Mouse (Mus musculus): ENCODE results near the gene Cd37. TPM values are rescaled to one million over a fixed set of nuclear protein-coding genes. Genes with fewer than 3 reads are reported as not detected.

Gene Cd37
- total RNA-seq, 2 experiments from 2014 or later: 0.69 to 1.3 TPM

GRCm38 (mm10) chr7:45192585-45193310 is 46.2 kb downstream of the Cd37 start:
- Histone ChIP-seq H3K27ac (peak overlapping the region; percentile 79; the same call in 1 of the 2 replicates), H3K4me3 (no peak overlapping the region)
- no peak for DNase-seq
- TF ChIP-seq CTCF (IDR thresholded peaks at IDR 0.05): no peak
- intact Hi-C loops (cut with DNase I): no loop called here

GRCm38 (mm10) chr7:45191803-45192363 is 47.0 kb downstream of the Cd37 start:
- DNase-seq: peak; percentile 89
- no peak for TF ChIP-seq CTCF (IDR thresholded peaks at IDR 0.05)
- intact Hi-C loops (cut with DNase I): no loop called here
- Histone ChIP-seq H3K27ac (peak overlapping the region; percentile 79), H3K4me3 (no peak overlapping the region)

GRCm38 (mm10) chr7:45191161-45191560 is 47.8 kb downstream of the Cd37 start:
- Histone ChIP-seq H3K4me3 (no peak overlapping the region), H3K27ac (peak overlapping the region; percentile 79)
- DNase-seq: no peak
- TF ChIP-seq CTCF (IDR thresholded peaks at IDR 0.05): no peak
- intact Hi-C loops (cut with DNase I): no loop called here

GRCm38 (mm10) chr7:45190186-45190585 is 48.7 kb downstream of the Cd37 start:
- no peak overlapping the region for H3K27ac ChIP-seq
- intact Hi-C loops (cut with DNase I): no loop called here
- no peak for DNase-seq
- no peak overlapping the region for H3K4me3 ChIP-seq
- no peak for TF ChIP-seq CTCF (IDR thresholded peaks at IDR 0.05)

GRCm38 (mm10) chr7:45189600-45189999 is 49.3 kb downstream of the Cd37 start:
- H3K4me3 ChIP-seq: no peak overlapping the region
- intact Hi-C loops (cut with DNase I): no loop called here
- DNase-seq: no peak
- TF ChIP-seq CTCF (IDR thresholded peaks at IDR 0.05): no peak
- H3K27ac ChIP-seq: no peak overlapping the region

- intact Hi-C loops (cut with DNase I): no loop called here
- no peak for DNase-seq
- H3K4me3 ChIP-seq: no peak overlapping the region
- TF ChIP-seq CTCF (IDR thresholded peaks at IDR 0.05): no peak
- no peak overlapping the region for H3K27ac ChIP-seq
Observed at GRCm38 (mm10) chr7:45185921-45186320, 53.0 kb downstream of the Cd37 start.

- H3K4me3 ChIP-seq: no peak overlapping the region
- no peak for DNase-seq
- no peak for TF ChIP-seq CTCF (IDR thresholded peaks at IDR 0.05)
- no peak overlapping the region for H3K27ac ChIP-seq
- intact Hi-C loops (cut with DNase I): no loop called here
Observed at GRCm38 (mm10) chr7:45183672-45184071, 55.2 kb downstream of the Cd37 start.

Other genes starting within 250 kb of the Cd37 start
- gene Irf3, start 241.5 kb downstream of the Cd37 start, total RNA-seq (2021): 10 to 100 TPM; 18.4 to 18.9 TPM
- gene Bcl2l12, start 240.4 kb downstream of the Cd37 start, total RNA-seq (2021): 1 to 10 TPM; 7.6 to 9.7 TPM
- 10 to 100 TPM; 41.7 to 44.3 TPM for gene Scaf1, start 222.8 kb downstream of the Cd37 start, total RNA-seq (2021)
- 10 to 100 TPM; 22.6 to 25.5 TPM for gene Rras, start 221.2 kb downstream of the Cd37 start, total RNA-seq (2021)
- 10 to 100 TPM; 12.8 to 16.1 TPM for gene Prr12, start 186.2 kb downstream of the Cd37 start, total RNA-seq (2021)
- 10 to 100 TPM; 30.2 to 32.9 TPM for gene Nosip, start 176.7 kb downstream of the Cd37 start, total RNA-seq (2021)
- 10 to 100 TPM in 1 of 2 experiments, 1 to 10 TPM in 1; 8.1 to 11.0 TPM for gene Prrg2, start 176.4 kb downstream of the Cd37 start, total RNA-seq (2021)
- gene Rcn3, start 146.9 kb downstream of the Cd37 start, total RNA-seq (2021): 10 to 100 TPM in 1 of 2 experiments, 1 to 10 TPM in 1; 7.2 to 20.2 TPM
- 10 to 100 TPM; 33.6 to 38.5 TPM for gene Fcgrt, start 135.3 kb downstream of the Cd37 start, total RNA-seq (2021)
- 100 to 1,000 TPM; 457 to 518 TPM for gene Rps11, start 114.7 kb downstream of the Cd37 start, total RNA-seq (2021)
- gene Rpl13a, start 110.4 kb downstream of the Cd37 start, total RNA-seq (2021): 100 to 1,000 TPM; 552 to 624 TPM
- under 1 TPM in 1 of 2 experiments, not detected in 1; 0.26 TPM for gene Gm45713, start 102.9 kb downstream of the Cd37 start, total RNA-seq (2021)
- gene Flt3l, start 102.7 kb downstream of the Cd37 start, total RNA-seq (2021): 1 to 10 TPM; 2.2 to 3.3 TPM
- gene Pih1d1, start 84.8 kb downstream of the Cd37 start, total RNA-seq (2021): 10 to 100 TPM; 34.7 to 39.7 TPM
- gene Aldh16a1, start 84.5 kb downstream of the Cd37 start, total RNA-seq (2021): 10 to 100 TPM; 11.6 to 15.1 TPM
- under 1 TPM; 0.31 to 0.36 TPM for gene Slc17a7, start 75.2 kb downstream of the Cd37 start, total RNA-seq (2021)
- not detected for gene Gfy, start 59.5 kb downstream of the Cd37 start, total RNA-seq (2021)
- gene Pth2, start 58.1 kb downstream of the Cd37 start, total RNA-seq (2021): not detected
- not detected for gene Ccdc155, start 34.2 kb downstream of the Cd37 start, total RNA-seq (2021)
- not detected for gene Dkkl1, start 27.0 kb downstream of the Cd37 start, total RNA-seq (2021)
- gene Tead2, start 23.4 kb downstream of the Cd37 start, total RNA-seq (2021): 1 to 10 TPM; 2.6 to 4.1 TPM
- not detected for gene Slc6a16, start 2.0 kb upstream of the Cd37 start, total RNA-seq (2021)
- gene Slc6a21, start 38.4 kb upstream of the Cd37 start, total RNA-seq (2021): not detected
- 10 to 100 TPM; 33.9 to 34.7 TPM for gene Trpm4, start 94.7 kb upstream of the Cd37 start, total RNA-seq (2021)
- 1,000 to 10,000 TPM in 1 of 2 experiments, 100 to 1,000 TPM in 1; 818 to 1,018 TPM for gene Hrc, start 96.2 kb upstream of the Cd37 start, total RNA-seq (2021)
- gene Ppfia3, start 127.9 kb upstream of the Cd37 start, total RNA-seq (2021): under 1 TPM; 0.08 to 0.10 TPM
- gene Lin7b, start 131.5 kb upstream of the Cd37 start, total RNA-seq (2021): not detected
- gene Snrnp70, start 156.6 kb upstream of the Cd37 start, total RNA-seq (2021): 10 to 100 TPM; 87.9 to 90.7 TPM
- 10 to 100 TPM; 68.4 to 95.8 TPM for gene Kcna7, start 166.5 kb upstream of the Cd37 start, total RNA-seq (2021)
- gene Ntf5, start 174.6 kb upstream of the Cd37 start, total RNA-seq (2021): 1 to 10 TPM; 3.6 to 4.9 TPM
- under 1 TPM; 0.51 to 0.73 TPM for gene Lhb, start 181.7 kb upstream of the Cd37 start, total RNA-seq (2021)
- gene Gys1, start 195.7 kb upstream of the Cd37 start, total RNA-seq (2021): 100 to 1,000 TPM; 279 to 365 TPM
- 10 to 100 TPM; 18.2 to 28.1 TPM for gene Ruvbl2, start 199.0 kb upstream of the Cd37 start, total RNA-seq (2021)
- 100 to 1,000 TPM; 122 to 149 TPM for gene Ftl1, start 220.8 kb upstream of the Cd37 start, total RNA-seq (2021)
- gene Bax, start 227.8 kb upstream of the Cd37 start, total RNA-seq (2021): 10 to 100 TPM; 17.6 to 18.4 TPM
- gene Tulp2, start 242.8 kb upstream of the Cd37 start, total RNA-seq (2021): under 1 TPM in 1 of 2 experiments, not detected in 1; 0.39 TPM
- 1 to 10 TPM; 5.5 to 8.4 TPM for gene Gm45808, start 247.7 kb upstream of the Cd37 start, total RNA-seq (2021)
- 10 to 100 TPM; 13.1 to 22.9 TPM for gene Dhdh, start 249.7 kb upstream of the Cd37 start, total RNA-seq (2021)